Mouse (Mus musculus): ENCODE results near the gene Trak1. TPM values are rescaled to one million over a fixed set of nuclear protein-coding genes. Genes with fewer than 3 reads are reported as not detected.

The Trak1 gene
- total and polyA plus RNA-seq, 3 experiments = 8.2 to 28.6 (median 18.1) TPM

GRCm38 (mm10) chr9:121405792-121406191 lies 108.5 kb downstream of the Trak1 start:
- Histone ChIP-seq H3K36me3 (replicated peaks in 1 of 2; ENCODE audit: control insufficient read depth in 1 of 2, insufficient read depth in 1 of 2, low read length in 1 of 2) (peaks cover 0 to 44% of the 10 kb centered on the region in 2 experiments), H3K4me3 (replicated peaks in 1 of 3; ENCODE audit: low read depth in 2 of 3, low read length in 2 of 3, poor library complexity in 1 of 3) (no peak overlapping the region), H3K9ac (ENCODE audit: insufficient read depth, low read depth) (no peak overlapping the region), H3K4me1 (ENCODE audit: control insufficient read depth in 1 of 2, insufficient read depth in 2 of 2) (no peaks in the 10 kb centered on the region), H3K9me3 (replicated peaks; ENCODE audit: low read length) (peaks cover 4% of the 10 kb centered on the region), H3K4me2 (ENCODE audit: insufficient read depth, low read depth, poor library complexity, severe bottlenecking) (no peak overlapping the region), H3K79me2 (replicated peaks; ENCODE audit: control insufficient read depth, extremely low read depth, insufficient read depth, poor library complexity, severe bottlenecking) (no peaks in the 10 kb centered on the region), H3K27me3 (replicated peaks) (no peaks in the 10 kb centered on the region), H3K27ac (ENCODE audit: insufficient read depth, low read depth) (no peak overlapping the region)
- in situ Hi-C loops (cut with MboI; ENCODE audit: low pct_ligation_motif_present, low pct_unique_long_range_greater_than_20kb, low sequenced_read_pairs) (no loop called here), dilution Hi-C loops (cut with MboI; ENCODE audit: extremely low pct_ligation_motif_present, extremely low pct_unique_long_range_greater_than_20kb, low sequenced_read_pairs) (no loop called here)
- no peak for DNase-seq (ENCODE audit: extremely low read depth)
- no peak for TF ChIP-seq USF2 (conservative IDR thresholded peaks at IDR 0.05; ENCODE audit: low read depth, low read length)
- no peak for TF ChIP-seq TBP (conservative IDR thresholded peaks at IDR 0.05; ENCODE audit: low read depth, low read length)
- no peak for TF ChIP-seq HCFC1 (IDR thresholded peaks at IDR 0.05; ENCODE audit: low read depth, low read length)
- no peak for TF ChIP-seq RCOR1 (conservative IDR thresholded peaks at IDR 0.05; ENCODE audit: low read depth, low read length)
- TF ChIP-seq EP300 (IDR thresholded peaks at IDR 0.05; ENCODE audit: low read length) = no peak
- TF ChIP-seq MAX (IDR thresholded peaks at IDR 0.05; ENCODE audit: low read length) = no peak
- TF ChIP-seq CHD1 (IDR thresholded peaks at IDR 0.05; ENCODE audit: low read depth, low read length) = no peak
- TF ChIP-seq POLR2A (IDR thresholded peaks at IDR 0.05; ENCODE audit: low read depth, low read length) = no peak
- TF ChIP-seq POLR2AphosphoS2 (IDR thresholded peaks at IDR 0.05; ENCODE audit: low read depth, low read length) = no peak
- TF ChIP-seq MAFK (IDR thresholded peaks at IDR 0.05; ENCODE audit: insufficient replicate concordance, low read length) = no peak
- no peak for TF ChIP-seq BHLHE40 (IDR thresholded peaks at IDR 0.05; ENCODE audit: low read depth, low read length)
- TF ChIP-seq E2F4 (IDR thresholded peaks at IDR 0.05; ENCODE audit: insufficient replicate concordance, low read depth, low read length) = no peak
- TF ChIP-seq ZKSCAN1 (IDR thresholded peaks at IDR 0.05; ENCODE audit: borderline replicate concordance, low read depth, low read length) = no peak
- no peak for TF ChIP-seq MXI1 (IDR thresholded peaks at IDR 0.05; ENCODE audit: low read depth, low read length)
- TF ChIP-seq CTCF (conservative IDR thresholded peaks at IDR 0.05 in 1 of 2, IDR thresholded peaks at IDR 0.05 in 1 of 2; ENCODE audit: low read depth in 2 of 2, low read length in 2 of 2) = no peak
- TF ChIP-seq CHD2 (IDR thresholded peaks at IDR 0.05; ENCODE audit: low read length) = no peak
- TF ChIP-seq JUND (conservative IDR thresholded peaks at IDR 0.05; ENCODE audit: low read depth, low read length) = no peak
- TF ChIP-seq ZC3H11A (IDR thresholded peaks at IDR 0.05; ENCODE audit: low read depth, low read length) = no peak

GRCm38 (mm10) chr9:121414237-121414636 lies 116.9 kb downstream of the Trak1 start:
- Histone ChIP-seq H3K27ac (ENCODE audit: insufficient read depth, low read depth) (no peak overlapping the region), H3K27me3 (replicated peaks) (no peaks in the 10 kb centered on the region), H3K4me1 (ENCODE audit: control insufficient read depth in 1 of 2, insufficient read depth in 2 of 2) (no peaks in the 10 kb centered on the region; a peak in 1 of 4 replicates), H3K36me3 (replicated peaks in 1 of 2; ENCODE audit: control insufficient read depth in 1 of 2, insufficient read depth in 1 of 2, low read length in 1 of 2) (peaks cover 6 to 34% of the 10 kb centered on the region in 2 experiments), H3K79me2 (replicated peaks; ENCODE audit: control insufficient read depth, extremely low read depth, insufficient read depth, poor library complexity, severe bottlenecking) (no peaks in the 10 kb centered on the region), H3K9me3 (replicated peaks; ENCODE audit: low read length) (no peaks in the 10 kb centered on the region), H3K9ac (ENCODE audit: insufficient read depth, low read depth) (no peak overlapping the region), H3K4me3 (replicated peaks in 1 of 3; ENCODE audit: low read depth in 2 of 3, low read length in 2 of 3, poor library complexity in 1 of 3) (no peak overlapping the region), H3K4me2 (ENCODE audit: insufficient read depth, low read depth, poor library complexity, severe bottlenecking) (no peak overlapping the region)
- in situ Hi-C loops (cut with MboI; ENCODE audit: low pct_ligation_motif_present, low pct_unique_long_range_greater_than_20kb, low sequenced_read_pairs) = no loop called here
- dilution Hi-C loops (cut with MboI; ENCODE audit: extremely low pct_ligation_motif_present, extremely low pct_unique_long_range_greater_than_20kb, low sequenced_read_pairs) = no loop called here
- TF ChIP-seq E2F4 (IDR thresholded peaks at IDR 0.05; ENCODE audit: insufficient replicate concordance, low read depth, low read length) (no peak), RAD21 (IDR thresholded peaks at IDR 0.05; ENCODE audit: low read depth, low read length) (no peak)
- no peak for DNase-seq (ENCODE audit: extremely low read depth)
